Mouse (Mus musculus) cerebellum, adult 9-11 months (tissue): ENCODE results near the gene Bcl6.

Experiments used
- DNase-seq: peaks from one replicate; pipeline ENCODE4 v3.0.0; 2022

Bcl6 gene

DNA sequence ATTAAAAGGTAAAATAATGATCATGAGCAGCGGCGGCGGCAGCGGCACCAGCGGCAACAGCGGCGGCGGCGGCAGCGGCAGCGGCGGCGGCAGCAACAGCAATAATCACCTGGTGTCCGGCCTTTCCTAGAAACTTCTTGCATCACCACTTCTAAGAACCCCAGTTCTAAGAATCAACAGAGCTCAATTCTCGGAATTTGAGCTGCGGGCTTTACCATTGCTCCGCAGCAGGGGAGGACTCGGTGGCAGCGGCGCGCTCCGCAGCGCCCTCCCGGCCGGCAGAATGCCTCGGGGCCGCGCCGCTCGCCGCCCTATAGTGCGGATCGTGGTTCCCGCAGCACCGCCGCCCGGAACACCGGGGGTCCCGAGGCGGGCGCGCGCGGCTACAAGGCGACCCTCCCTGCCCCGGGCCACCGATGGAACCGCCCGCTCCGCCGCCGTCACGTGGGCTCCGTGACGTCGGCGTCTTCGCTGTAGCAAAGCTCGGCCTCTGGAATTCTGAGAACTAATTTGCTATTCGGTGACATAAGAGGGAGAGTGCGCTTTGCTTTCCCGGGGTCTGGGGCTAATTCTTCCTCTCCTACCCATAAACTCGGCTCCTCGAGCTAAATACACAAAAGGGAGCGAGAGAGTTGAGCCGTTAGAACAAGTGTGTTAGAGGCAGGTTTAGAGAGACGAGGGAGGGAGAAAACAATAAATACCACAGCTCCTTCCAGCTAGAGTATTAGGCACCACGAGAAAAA, at the start of gene Bcl6, which contains the start of gene Gm37419:
Gene Bcl6 (minus strand): TSS at position 387 of the 743 bp plus-strand sequence.
Gene Gm37419 (plus strand): TSS at position 17 of the 743 bp plus-strand sequence.
- peak; percentile 91 for DNase-seq

- no peak for DNase-seq
Measured at GRCm38 (mm10) chr16:24036398-24036797, 47.7 kb upstream of the Bcl6 start.

- DNase-seq = no peak
Measured at GRCm38 (mm10) chr16:24035767-24036166, 47.1 kb upstream of the Bcl6 start.

GRCm38 (mm10) chr16:24034450-24034849, 45.8 kb upstream of the Bcl6 start:
- DNase-seq = no peak

- DNase-seq = no peak
Measured at GRCm38 (mm10) chr16:24033259-24033658, 44.6 kb upstream of the Bcl6 start.

- no peak for DNase-seq
Measured at GRCm38 (mm10) chr16:24029965-24030672, 41.5 kb upstream of the Bcl6 start.

GRCm38 (mm10) chr16:24025442-24025841, 36.8 kb upstream of the Bcl6 start:
- no peak for DNase-seq

GRCm38 (mm10) chr16:24022605-24023004, 34.0 kb upstream of the Bcl6 start:
- DNase-seq = no peak

- DNase-seq = no peak
Measured at GRCm38 (mm10) chr16:24021722-24022121, 33.1 kb upstream of the Bcl6 start.

DNA sequence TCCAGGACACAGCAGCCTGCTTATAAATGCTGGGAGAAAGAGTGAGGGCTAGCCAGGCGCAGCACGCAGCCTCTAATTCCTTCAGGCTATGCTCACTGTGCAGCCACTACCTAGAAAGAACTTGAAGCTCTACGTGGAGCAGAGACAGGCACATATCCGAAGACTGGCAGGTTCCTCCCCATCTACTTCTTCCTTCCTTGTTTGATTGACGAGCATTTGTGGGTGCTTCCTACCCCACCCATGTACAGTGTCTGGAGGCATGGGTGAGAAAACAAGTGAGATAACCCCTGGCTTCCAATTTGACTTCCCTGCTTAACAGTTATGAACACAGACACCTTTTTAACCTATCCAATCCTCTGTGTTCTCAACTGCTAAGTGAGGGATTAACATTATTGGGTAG, 28.1 kb upstream of the Bcl6 start:
- DNase-seq = no peak

GRCm38 (mm10) chr16:24016273-24016672, 27.6 kb upstream of the Bcl6 start:
- DNase-seq = no peak

DNA sequence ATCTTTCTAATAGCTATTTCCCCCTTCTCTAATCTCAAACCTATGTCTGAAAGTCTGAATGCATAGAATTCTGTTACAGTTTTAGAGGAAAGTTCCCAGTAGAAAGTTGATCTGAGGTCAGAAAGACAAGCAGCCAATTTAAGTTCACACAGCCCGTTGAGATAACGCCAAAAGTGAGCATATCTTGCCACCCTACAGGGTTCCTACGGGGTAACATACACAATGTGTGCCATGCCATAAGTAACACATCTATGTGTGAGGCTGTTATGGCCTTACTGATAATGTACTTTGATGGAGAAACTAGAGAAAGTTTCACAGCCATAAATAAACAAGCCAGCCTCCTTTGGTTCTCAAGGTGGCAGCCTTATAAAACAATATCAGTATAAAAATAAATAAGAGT, 25.7 kb upstream of the Bcl6 start:
- no peak for DNase-seq

DNA sequence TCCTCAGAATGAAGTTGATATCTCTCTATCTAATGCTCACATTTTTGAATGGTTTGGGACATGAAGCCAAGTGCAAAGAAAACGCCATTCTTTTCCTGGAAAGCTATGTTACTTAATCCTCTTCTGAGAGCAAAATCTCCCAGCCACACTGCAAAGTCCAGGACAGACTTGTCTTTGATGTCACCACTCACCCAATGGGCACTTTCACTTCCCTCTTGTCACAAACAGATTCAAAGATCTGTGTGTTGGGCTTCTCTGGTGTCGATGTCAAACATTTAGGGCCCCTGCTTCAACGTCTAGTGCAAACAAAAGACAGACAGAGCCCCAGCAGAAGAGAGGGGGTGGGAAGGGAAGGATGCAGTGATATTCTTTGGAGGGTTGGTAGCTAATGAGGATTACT, 23.4 kb upstream of the Bcl6 start:
- no peak for DNase-seq

GRCm38 (mm10) chr16:24011306-24011705, 22.7 kb upstream of the Bcl6 start:
- no peak for DNase-seq

- DNase-seq = no peak
Measured at GRCm38 (mm10) chr16:24009891-24010290, 21.2 kb upstream of the Bcl6 start.

GRCm38 (mm10) chr16:24005928-24006327, 17.3 kb upstream of the Bcl6 start:
- DNase-seq = no peak

GRCm38 (mm10) chr16:23997912-23998311, 9.3 kb upstream of the Bcl6 start:
- no peak for DNase-seq

DNA sequence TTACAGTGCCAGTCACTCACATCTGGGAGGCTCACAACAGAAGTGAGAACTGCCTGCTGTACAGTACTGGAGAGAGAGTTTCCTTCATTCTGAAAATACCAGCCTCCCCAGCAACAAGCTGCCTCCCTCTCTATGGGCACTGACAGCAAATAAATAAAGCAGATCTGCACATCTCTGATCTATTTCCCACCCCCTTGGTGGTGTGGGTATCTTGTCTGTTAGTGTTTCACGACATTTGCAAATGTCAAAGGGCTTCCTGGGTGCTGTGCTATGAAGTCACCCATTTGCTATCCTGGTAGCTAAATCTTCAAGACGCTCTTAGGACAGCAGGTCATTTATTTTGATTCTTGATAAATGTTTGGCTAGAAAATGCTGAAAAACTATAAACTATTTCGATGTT, 8.6 kb upstream of the Bcl6 start:
- no peak for DNase-seq

DNA sequence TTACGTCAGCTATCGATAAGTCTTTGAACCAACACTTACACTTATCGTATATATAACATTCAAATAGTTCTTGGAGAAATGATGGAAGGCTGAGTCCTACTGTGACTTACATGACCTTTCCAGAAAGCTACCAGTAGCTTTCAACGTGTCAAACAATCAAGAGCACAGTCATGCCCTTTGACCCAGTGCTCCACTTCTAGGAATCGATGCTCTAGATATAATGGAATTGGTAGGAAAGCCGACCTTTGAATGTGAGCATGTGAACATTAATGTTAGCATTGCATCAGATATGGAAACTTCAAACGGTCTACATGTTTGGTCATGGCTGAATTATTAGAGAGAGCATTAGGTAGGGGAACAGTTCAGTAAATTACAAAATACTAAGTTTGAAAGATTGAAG, 7.7 kb upstream of the Bcl6 start:
- DNase-seq = no peak

GRCm38 (mm10) chr16:23993351-23994321, 5.0 kb upstream of the Bcl6 start:
- DNase-seq = peak; percentile 47

GRCm38 (mm10) chr16:23991846-23992580, 3.4 kb upstream of the Bcl6 start:
- no peak for DNase-seq

DNA sequence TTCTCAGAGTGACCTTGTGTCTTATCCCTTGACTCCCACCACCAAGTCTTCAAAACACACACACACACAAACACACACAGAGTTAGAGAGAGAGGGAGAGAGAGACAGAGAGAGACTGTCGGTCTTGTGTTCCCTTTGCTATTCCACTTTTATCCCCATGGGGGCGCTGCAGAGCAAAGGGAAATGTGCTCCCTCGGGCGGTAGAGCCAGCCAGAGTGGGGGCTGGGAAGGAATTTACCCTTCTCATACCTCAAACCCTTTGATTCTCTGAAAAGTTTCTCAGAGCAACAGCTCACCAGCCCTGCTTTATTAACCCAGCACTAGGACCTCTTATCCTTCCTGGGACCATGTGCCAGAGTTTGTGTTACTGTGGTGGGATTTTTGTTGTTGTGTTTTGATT, 2.5 kb upstream of the Bcl6 start:
- DNase-seq = peak; percentile 91
